Mouse (Mus musculus): ENCODE measurements around the gene Kazn.

DNA sequence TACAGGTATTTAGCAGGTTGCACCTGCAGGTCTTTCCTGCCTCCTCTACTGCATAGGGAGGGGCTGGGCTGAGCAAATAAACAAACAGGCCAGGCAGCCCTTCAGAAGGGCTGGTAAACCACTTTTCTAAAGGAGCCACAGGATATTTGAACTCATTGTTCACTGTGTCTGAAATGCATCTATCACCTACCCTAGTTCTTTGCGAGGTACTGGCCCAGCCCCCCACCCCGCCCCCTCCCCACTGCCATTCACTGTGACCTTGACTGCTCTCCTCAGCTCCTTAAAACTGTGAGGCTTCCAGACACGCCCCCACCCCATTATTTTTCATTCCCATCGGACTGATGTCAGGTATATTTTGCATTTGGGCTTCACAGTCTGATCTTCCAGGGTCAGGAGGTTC is 69.6 kb downstream of the Kazn start:
- TF ChIP-seq CTCF (conservative IDR thresholded peaks at IDR 0.05 in 1 of 2, IDR thresholded peaks at IDR 0.05 in 1 of 2; ENCODE audit: low read depth in 2 of 2, low read length in 2 of 2) (no peak), POLR2A (IDR thresholded peaks at IDR 0.05; ENCODE audit: low read depth, low read length) (no peak), JUND (conservative IDR thresholded peaks at IDR 0.05; ENCODE audit: low read depth, low read length) (no peak), ZMIZ1 (IDR thresholded peaks at IDR 0.05; ENCODE audit: low read depth, low read length) (no peak), CHD2 (IDR thresholded peaks at IDR 0.05; ENCODE audit: low read length) (no peak), MAX (IDR thresholded peaks at IDR 0.05; ENCODE audit: low read length) (no peak), USF1 (IDR thresholded peaks at IDR 0.05; ENCODE audit: low read depth, low read length) (no peak)

Data from CH12.LX (cell line).